Mouse (Mus musculus): ENCODE results near the gene Tmsb15a. TPM values are rescaled to one million over a fixed set of nuclear protein-coding genes. Genes with fewer than 3 reads are reported as not detected.
"Not testable (repeated sequence)": the region's sequence is repeated elsewhere in the genome, so short reads cannot be mapped to it uniquely, and the experiment has no call there.

The Tmsb15a gene
- total RNA-seq (2014; fragmentation: Nextera tagmentation): not detected in 2 replicates
- not detected in 2 replicates for total RNA-seq (2017)
- not detected in 2 replicates for polyA plus RNA-seq (2012)

DNA sequence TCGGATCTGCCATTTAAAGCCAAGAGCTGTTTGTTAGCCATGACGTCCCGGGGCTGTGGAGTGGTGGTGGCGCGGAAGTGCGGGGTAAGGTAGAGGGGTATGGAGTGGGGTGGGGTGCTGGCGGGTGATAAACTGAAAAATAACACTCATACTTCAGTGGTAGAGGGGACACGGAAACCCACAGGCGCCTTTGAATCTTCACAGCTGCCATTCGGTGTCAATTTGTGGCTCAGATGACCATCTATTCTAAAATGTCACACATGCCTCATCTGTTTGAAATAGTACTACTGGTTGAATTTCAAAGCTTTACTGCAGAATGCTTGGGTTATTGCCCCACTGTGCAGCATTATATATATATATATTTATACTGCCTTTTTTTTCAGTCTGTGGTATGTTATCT lies at the start of gene Tmsb15a:
Gene Tmsb15a, minus strand, starts transcription at position 101 of the 400 bp plus-strand sequence.
- no peak within 1 kb of the TSS for H3K4me3 ChIP-seq (ENCODE audit: low read depth, low read length)
- DNase-seq (ENCODE audit: low spot score): no peak
- no peaks in the 10 kb centered on the region for H3K4me1 ChIP-seq (ENCODE audit: insufficient read depth, low read depth, low read length)
- no peaks in the 10 kb centered on the region for H3K9me3 ChIP-seq (replicated peaks)
- no peaks in the 10 kb centered on the region for H3K36me3 ChIP-seq (replicated peaks)
- TF ChIP-seq CTCF (IDR thresholded peaks at IDR 0.05; ENCODE audit: low read depth, low read length): no peak
- TF ChIP-seq GATA1 (IDR thresholded peaks at IDR 0.05; ENCODE audit: borderline replicate concordance, low read length): no peak
- no peak for ATAC-seq (ENCODE audit: extremely low read depth, insufficient number of reproducible peaks, low FRiP score, poor library complexity, severe bottlenecking)
- peaks cover 3% of the 10 kb centered on the region; the same call in 1 of the 2 replicates for H3K27me3 ChIP-seq (ENCODE audit: insufficient read depth, low read length)

DNA sequence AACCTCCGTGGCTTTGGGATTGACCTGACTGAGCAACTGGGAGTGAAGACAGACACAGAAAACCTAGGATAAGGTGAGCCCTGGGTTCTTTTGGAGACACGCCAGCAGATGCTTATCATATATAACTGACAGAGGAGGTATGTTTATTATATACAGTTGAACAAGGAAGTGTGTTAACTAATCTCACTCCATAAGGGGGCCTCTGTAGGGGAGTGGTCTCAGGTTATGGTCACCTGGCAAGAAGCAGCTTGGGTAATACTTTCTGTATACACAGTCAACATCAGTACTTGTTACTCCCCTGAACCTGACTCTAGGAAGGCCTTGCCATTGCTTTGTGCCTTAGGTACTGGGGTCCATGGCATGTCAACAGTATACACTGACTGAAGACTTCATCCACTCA lies 43.5 kb upstream of the Tmsb15a start:
- Histone ChIP-seq H3K36me3 (replicated peaks) (peaks cover 6% of the 10 kb centered on the region), H3K27me3 (ENCODE audit: insufficient read depth, low read length) (no peaks in the 10 kb centered on the region), H3K4me1 (ENCODE audit: insufficient read depth, low read depth, low read length) (peaks cover 2% of the 10 kb centered on the region; the same call in 1 of the 2 replicates), H3K4me3 (ENCODE audit: low read depth, low read length) (no peak overlapping the region), H3K9me3 (replicated peaks) (no peaks in the 10 kb centered on the region)
- ATAC-seq (ENCODE audit: extremely low read depth, insufficient number of reproducible peaks, low FRiP score, poor library complexity, severe bottlenecking) (no peak), DNase-seq (ENCODE audit: low spot score) (no peak)
- TF ChIP-seq CTCF (IDR thresholded peaks at IDR 0.05; ENCODE audit: low read depth, low read length) (no peak), POLR2AphosphoS5 (IDR thresholded peaks at IDR 0.05; ENCODE audit: insufficient replicate concordance, low read depth, low read length) (no peak), TAL1 (conservative IDR thresholded peaks at IDR 0.05; ENCODE audit: low read depth, low read length) (no peak), GATA2 (IDR thresholded peaks at IDR 0.05; ENCODE audit: borderline replicate concordance, low read depth, low read length) (no peak), GATA1 (IDR thresholded peaks at IDR 0.05; ENCODE audit: borderline replicate concordance, low read length) (no peak)

DNA sequence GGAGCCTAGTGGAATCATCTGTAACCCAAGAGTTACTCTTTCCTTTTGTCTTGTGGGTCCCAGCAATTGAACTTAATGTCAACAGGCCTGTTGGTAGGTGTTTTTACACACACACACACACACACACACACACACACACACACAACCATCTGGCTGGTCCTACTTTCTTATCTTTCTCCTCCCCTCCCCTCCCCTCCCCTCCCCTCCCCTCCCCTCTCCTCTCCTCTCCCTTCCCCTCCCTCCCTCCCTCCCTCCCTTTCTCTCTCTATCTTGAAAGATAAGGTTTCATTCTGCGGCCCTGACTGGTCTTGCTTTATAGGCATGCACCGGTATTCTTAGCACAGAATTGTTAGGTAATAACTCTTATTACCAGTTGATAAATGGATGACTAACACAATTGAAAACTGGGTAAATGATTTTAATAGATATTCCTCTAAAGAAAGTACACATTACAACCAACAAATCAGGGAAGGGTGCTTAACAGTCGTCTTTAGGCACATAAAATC lies 43.0 kb upstream of the Tmsb15a start:
- H3K27me3 ChIP-seq (ENCODE audit: insufficient read depth, low read length): no peaks in the 10 kb centered on the region
- TF ChIP-seq POLR2AphosphoS5 (IDR thresholded peaks at IDR 0.05; ENCODE audit: insufficient replicate concordance, low read depth, low read length) (no peak), GATA1 (IDR thresholded peaks at IDR 0.05; ENCODE audit: borderline replicate concordance, low read length) (no peak), CTCF (IDR thresholded peaks at IDR 0.05; ENCODE audit: low read depth, low read length) (no peak), TAL1 (conservative IDR thresholded peaks at IDR 0.05; ENCODE audit: low read depth, low read length) (no peak), GATA2 (IDR thresholded peaks at IDR 0.05; ENCODE audit: borderline replicate concordance, low read depth, low read length) (no peak)
- H3K36me3 ChIP-seq (replicated peaks): peaks cover 8% of the 10 kb centered on the region
- H3K9me3 ChIP-seq (replicated peaks): no peaks in the 10 kb centered on the region
- ATAC-seq (ENCODE audit: extremely low read depth, insufficient number of reproducible peaks, low FRiP score, poor library complexity, severe bottlenecking): no peak
- no peak for DNase-seq (ENCODE audit: low spot score)
- no peak overlapping the region for H3K4me3 ChIP-seq (ENCODE audit: low read depth, low read length)
- peaks cover 2% of the 10 kb centered on the region; the same call in 1 of the 2 replicates for H3K4me1 ChIP-seq (ENCODE audit: insufficient read depth, low read depth, low read length)

DNA sequence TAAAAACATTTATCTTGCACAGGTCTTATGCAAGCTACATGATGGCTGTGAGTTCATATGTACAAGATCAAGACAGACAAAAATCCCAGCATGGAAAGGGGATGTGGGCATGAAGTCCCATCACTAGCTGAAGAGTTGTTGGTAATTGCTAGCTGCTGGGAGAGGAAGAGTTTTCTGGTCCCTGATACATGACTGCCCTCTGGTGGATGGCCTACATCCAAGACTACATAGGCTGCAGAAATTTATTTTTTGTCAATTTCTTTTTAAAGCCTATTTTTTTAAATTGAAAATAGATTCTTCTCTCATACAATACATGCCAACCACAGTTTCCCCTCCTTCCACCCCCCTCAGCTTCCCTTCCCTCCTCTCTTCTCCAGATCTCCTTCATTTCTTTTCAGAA lies 36.6 kb upstream of the Tmsb15a start:
- no peak; the same call in 1 of the 2 replicates for ATAC-seq (ENCODE audit: extremely low read depth, insufficient number of reproducible peaks, low FRiP score, poor library complexity, severe bottlenecking)
- Histone ChIP-seq H3K4me3 (ENCODE audit: low read depth, low read length) (no peak overlapping the region), H3K36me3 (replicated peaks) (peaks cover 40% of the 10 kb centered on the region), H3K27me3 (ENCODE audit: insufficient read depth, low read length) (no peaks in the 10 kb centered on the region), H3K9me3 (replicated peaks) (no peaks in the 10 kb centered on the region), H3K4me1 (ENCODE audit: insufficient read depth, low read depth, low read length) (no peaks in the 10 kb centered on the region)
- DNase-seq (ENCODE audit: low spot score): no peak
- TF ChIP-seq TAL1 (conservative IDR thresholded peaks at IDR 0.05; ENCODE audit: low read depth, low read length) (no peak), POLR2AphosphoS5 (IDR thresholded peaks at IDR 0.05; ENCODE audit: insufficient replicate concordance, low read depth, low read length) (no peak), CTCF (IDR thresholded peaks at IDR 0.05; ENCODE audit: low read depth, low read length) (no peak), GATA1 (IDR thresholded peaks at IDR 0.05; ENCODE audit: borderline replicate concordance, low read length) (no peak), GATA2 (IDR thresholded peaks at IDR 0.05; ENCODE audit: borderline replicate concordance, low read depth, low read length) (no peak)

DNA sequence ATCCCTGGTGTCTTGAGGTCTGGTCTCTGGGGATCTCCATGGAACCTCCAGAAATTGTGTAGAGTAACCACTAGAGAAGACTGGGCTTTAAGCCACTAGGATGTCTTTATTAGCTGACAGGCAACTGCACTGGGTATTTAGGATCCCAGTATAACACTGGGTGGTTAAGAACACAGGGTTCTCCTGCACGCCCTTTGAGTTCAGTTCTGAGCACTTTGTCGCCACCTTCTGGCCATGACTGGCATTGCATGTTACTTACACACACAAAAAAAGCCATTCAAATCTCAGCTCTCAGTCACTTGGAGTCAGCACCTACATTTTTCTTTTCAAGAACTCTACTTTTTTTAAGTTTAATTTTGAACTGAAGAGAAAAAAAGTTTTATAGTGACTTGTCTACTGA lies 27.8 kb upstream of the Tmsb15a start:
- DNase-seq (ENCODE audit: low spot score): no peak

DNA sequence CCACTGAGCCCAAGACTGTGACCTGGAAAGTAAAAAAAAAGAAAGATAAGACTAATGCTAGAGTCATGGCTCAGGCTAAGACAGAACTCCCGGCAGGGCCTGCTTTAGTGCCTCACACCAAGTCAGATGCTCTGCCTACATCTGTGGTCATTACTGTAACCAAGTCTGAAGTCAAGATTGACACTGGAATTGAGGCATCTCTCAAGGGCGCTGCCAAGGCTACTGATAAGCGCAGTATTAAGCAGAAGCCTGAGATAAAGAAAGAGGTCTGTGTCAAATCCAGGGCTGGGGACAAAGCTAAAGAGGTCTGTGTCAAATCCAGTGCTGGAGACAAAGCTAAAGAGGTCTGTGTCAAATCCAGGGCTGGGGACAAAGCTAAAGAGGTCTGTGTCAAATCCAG lies 20.3 kb upstream of the Tmsb15a start:
- DNase-seq (ENCODE audit: low spot score); H3K27me3 ChIP-seq (ENCODE audit: insufficient read depth, low read length); H3K4me3 ChIP-seq (ENCODE audit: low read depth, low read length); ATAC-seq (ENCODE audit: extremely low read depth, insufficient number of reproducible peaks, low FRiP score, poor library complexity, severe bottlenecking); H3K9me3 ChIP-seq (replicated peaks): not testable (repeated sequence)
- Histone ChIP-seq H3K36me3 (replicated peaks) (peaks cover 23% of the 10 kb centered on the region), H3K4me1 (ENCODE audit: insufficient read depth, low read depth, low read length) (peaks cover 15% of the 10 kb centered on the region)

More for the DNA sequence above, 27.8 kb upstream of the Tmsb15a start:
- no peaks in the 10 kb centered on the region for H3K27me3 ChIP-seq (ENCODE audit: insufficient read depth, low read length)
- no peak overlapping the region for H3K4me3 ChIP-seq (ENCODE audit: low read depth, low read length)
- peaks cover 25% of the 10 kb centered on the region for H3K36me3 ChIP-seq (replicated peaks)
- no peaks in the 10 kb centered on the region for H3K9me3 ChIP-seq (replicated peaks)
- no peaks in the 10 kb centered on the region for H3K4me1 ChIP-seq (ENCODE audit: insufficient read depth, low read depth, low read length)
- no peak for TF ChIP-seq GATA1 (IDR thresholded peaks at IDR 0.05; ENCODE audit: borderline replicate concordance, low read length)
- TF ChIP-seq CTCF (IDR thresholded peaks at IDR 0.05; ENCODE audit: low read depth, low read length): peak; percentile 37; the same call in 1 of the 2 replicates
- peak; percentile 45; the same call in 1 of the 2 replicates for ATAC-seq (ENCODE audit: extremely low read depth, insufficient number of reproducible peaks, low FRiP score, poor library complexity, severe bottlenecking)

DNA sequence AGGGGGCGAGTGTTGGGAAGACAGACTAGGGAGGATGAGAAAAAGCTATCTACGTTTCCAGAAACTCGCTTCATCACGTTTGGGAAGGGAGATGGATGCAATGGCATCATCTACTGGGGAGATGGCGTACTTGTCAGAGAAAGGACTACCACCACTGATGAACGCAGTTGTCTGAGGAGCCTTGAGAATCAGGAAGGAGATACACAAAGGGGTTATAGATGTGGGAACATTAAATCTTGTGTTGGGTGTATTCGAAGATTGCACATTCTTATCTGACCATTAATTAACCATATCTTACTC lies 17.9 kb upstream of the Tmsb15a start:
- H3K9me3 ChIP-seq (replicated peaks): no peaks in the 10 kb centered on the region
- H3K36me3 ChIP-seq (replicated peaks): peaks cover 21% of the 10 kb centered on the region
- peak overlapping the region; percentile 76 for H3K4me3 ChIP-seq (ENCODE audit: low read depth, low read length)
- TF ChIP-seq CTCF (IDR thresholded peaks at IDR 0.05; ENCODE audit: low read depth, low read length) (no peak), TAL1 (conservative IDR thresholded peaks at IDR 0.05; ENCODE audit: low read depth, low read length) (no peak), POLR2AphosphoS5 (IDR thresholded peaks at IDR 0.05; ENCODE audit: insufficient replicate concordance, low read depth, low read length) (no peak), GATA2 (IDR thresholded peaks at IDR 0.05; ENCODE audit: borderline replicate concordance, low read depth, low read length) (no peak), GATA1 (IDR thresholded peaks at IDR 0.05; ENCODE audit: borderline replicate concordance, low read length) (no peak)
- peaks cover 15% of the 10 kb centered on the region for H3K4me1 ChIP-seq (ENCODE audit: insufficient read depth, low read depth, low read length)
- H3K27me3 ChIP-seq (ENCODE audit: insufficient read depth, low read length): no peaks in the 10 kb centered on the region
- DNase-seq (ENCODE audit: low spot score) (no peak), ATAC-seq (ENCODE audit: extremely low read depth, insufficient number of reproducible peaks, low FRiP score, poor library complexity, severe bottlenecking) (no peak)
